Mouse (Mus musculus) lung, adult 2 months (tissue): ENCODE data around the gene Gstt2.

Source experiments
- CTCF ChIP-seq: fragments of 200-500 bp; IDR thresholded peaks from 2 replicates; pipeline ENCODE4 v1.5.1; 2011; ENCODE audit warnings: mild to moderate bottlenecking, low read length, control low read depth; ENCODE audit not compliant: insufficient read depth
- POLR2A ChIP-seq: fragments of 200-500 bp; IDR thresholded peaks from 2 replicates; pipeline ENCODE4 v1.6.1; 2011; ENCODE audit warnings: low read depth, mild to moderate bottlenecking, control low read depth, low read length, borderline replicate concordance; ENCODE audit errors: extremely low read depth

DNA sequence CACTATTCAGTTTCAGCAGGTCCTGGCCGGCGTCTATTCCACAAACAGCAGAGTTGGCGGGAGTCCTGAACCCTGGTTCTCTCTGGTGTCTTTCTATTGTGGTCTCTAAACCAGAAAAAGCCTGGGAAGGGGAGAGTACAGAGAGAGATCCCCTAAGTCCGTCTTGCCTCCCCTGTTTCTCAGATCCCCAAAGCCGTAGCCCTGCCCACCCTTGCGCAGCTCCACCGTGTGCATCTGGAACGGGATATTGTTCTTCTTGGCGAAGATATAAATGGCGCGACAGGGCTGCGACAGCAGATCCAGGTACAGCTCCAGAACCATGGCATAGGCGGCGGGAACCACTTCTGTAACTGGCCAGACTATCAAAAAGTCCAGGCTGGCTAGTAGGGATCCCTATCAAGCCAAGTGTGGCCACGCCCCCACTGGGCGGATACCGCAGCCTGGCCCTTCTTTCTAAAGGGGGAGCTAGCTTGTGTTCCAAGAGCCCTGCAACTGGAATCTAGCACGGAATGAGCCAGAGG, 39.0 kb downstream of the Gstt2 start, which contains the start of gene Gstt1:
- peak; percentile 58; the same call in 1 of the 2 replicates for TF ChIP-seq POLR2A
- TF ChIP-seq CTCF: no peak
